Mouse (Mus musculus) liver, embryonic 15.5 days (tissue): ENCODE data around the gene Pafah2. TPM values are rescaled to one million over a fixed set of nuclear protein-coding genes. Genes with fewer than 3 reads are reported as not detected.
A peak's percentile ranks its signal among the peaks of the same experiment; 100 is the strongest.

Source experiments
- ATAC-seq: fragments of 200-750 bp; cut with Nextera tagmentation; 2 replicates; pipeline ENCODE4 v1.8.0; 2017; ENCODE audit warnings: moderate number of reproducible peaks, mild to moderate bottlenecking, moderate library complexity; ENCODE audit not compliant: insufficient read depth
- H3K27ac ChIP-seq: fragments of 300-500 bp; sonication (generic); replicated peaks from 2 replicates; pipeline ENCODE4 v1.5.1; 2015; ENCODE audit warnings: mild to moderate bottlenecking, inconsistent platforms
- H3K27me3 ChIP-seq: fragments of 300-500 bp; sonication (generic); 2 replicates; pipeline ENCODE4 v1.6.1; 2015; ENCODE audit warnings: mild to moderate bottlenecking, inconsistent platforms
- H3K36me3 ChIP-seq: fragments of 300-500 bp; sonication (generic); replicated peaks from 2 replicates; pipeline ENCODE4 v1.6.1; 2015; ENCODE audit warnings: moderate library complexity, mild to moderate bottlenecking, inconsistent platforms
- H3K4me1 ChIP-seq: fragments of 300-500 bp; sonication (generic); replicated peaks from 2 replicates; pipeline ENCODE4 v1.6.1; 2015; ENCODE audit warnings: inconsistent platforms
- H3K4me2 ChIP-seq: fragments of 300-500 bp; sonication (generic); 2 replicates; pipeline ENCODE4 v1.6.1; 2015; ENCODE audit warnings: moderate library complexity, mild to moderate bottlenecking, inconsistent platforms
- H3K4me3 ChIP-seq: fragments of 300-500 bp; sonication (generic); replicated peaks from 2 replicates; pipeline ENCODE4 v1.5.1; 2015; ENCODE audit warnings: mild to moderate bottlenecking, inconsistent platforms
- H3K9ac ChIP-seq: fragments of 300-500 bp; sonication (generic); 2 replicates; pipeline ENCODE4 v1.6.1; 2015; ENCODE audit warnings: moderate library complexity, mild to moderate bottlenecking, inconsistent platforms
- H3K9me3 ChIP-seq: fragments of 300-500 bp; sonication (generic); replicated peaks from 2 replicates; pipeline ENCODE4 v1.6.1; 2016; ENCODE audit warnings: inconsistent platforms
- WGBS: fragments of 180-500 bp; shearing (Covaris S2); methylation state at CpG from one replicate; pipeline ENCODE4 v1.1.7; 2015; ENCODE audit warnings: mixed read lengths; ENCODE audit not compliant: insufficient replicate concordance; 5-methylcytosine and 5-hydroxymethylcytosine counted together
- polyA plus RNA-seq: library from polyadenylated mRNA; unstranded; fragments of >200 nt; fragmentation: Nextera tagmentation; extraction: Ambion mirVana; gene quantifications from 2 replicates; pipeline ENCODE4 v1.2.1, GENCODE M21; 2015

The Pafah2 gene
- polyA plus RNA-seq, 1 experiment from 2014 or later: 5.4 TPM

DNA sequence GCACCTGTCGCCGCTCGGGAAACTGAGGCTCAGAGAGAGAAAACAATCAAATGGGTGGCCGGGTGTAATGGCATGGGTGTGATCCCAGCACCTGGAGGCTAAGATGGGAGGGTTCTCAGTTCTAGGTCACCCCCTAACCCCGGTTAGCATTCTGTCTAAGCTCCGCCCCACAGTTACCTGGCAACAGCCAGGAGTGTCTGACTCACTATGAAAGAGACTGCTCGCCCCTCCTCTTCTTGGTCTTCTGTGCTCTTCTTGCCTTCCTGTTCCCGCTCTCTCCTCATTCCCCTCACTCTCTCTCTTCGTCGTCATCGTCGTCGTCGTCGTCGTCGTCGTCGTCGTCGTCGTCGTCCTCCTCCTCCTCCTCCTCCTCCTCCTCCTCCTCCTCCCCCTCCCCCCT lies 51.8 kb downstream of the Pafah2 start:
- Histone ChIP-seq H3K27me3 (peaks cover 60% of the 10 kb centered on the region), H3K27ac (no peak overlapping the region), H3K9ac (no peak overlapping the region), H3K9me3 (no peaks in the 10 kb centered on the region), H3K4me3 (no peak overlapping the region), H3K4me1 (no peaks in the 10 kb centered on the region), H3K36me3 (no peaks in the 10 kb centered on the region), H3K4me2 (no peak overlapping the region)
- WGBS: 36% methylated on average over 23 of the region's 23 CpGs
- no peak for ATAC-seq

DNA sequence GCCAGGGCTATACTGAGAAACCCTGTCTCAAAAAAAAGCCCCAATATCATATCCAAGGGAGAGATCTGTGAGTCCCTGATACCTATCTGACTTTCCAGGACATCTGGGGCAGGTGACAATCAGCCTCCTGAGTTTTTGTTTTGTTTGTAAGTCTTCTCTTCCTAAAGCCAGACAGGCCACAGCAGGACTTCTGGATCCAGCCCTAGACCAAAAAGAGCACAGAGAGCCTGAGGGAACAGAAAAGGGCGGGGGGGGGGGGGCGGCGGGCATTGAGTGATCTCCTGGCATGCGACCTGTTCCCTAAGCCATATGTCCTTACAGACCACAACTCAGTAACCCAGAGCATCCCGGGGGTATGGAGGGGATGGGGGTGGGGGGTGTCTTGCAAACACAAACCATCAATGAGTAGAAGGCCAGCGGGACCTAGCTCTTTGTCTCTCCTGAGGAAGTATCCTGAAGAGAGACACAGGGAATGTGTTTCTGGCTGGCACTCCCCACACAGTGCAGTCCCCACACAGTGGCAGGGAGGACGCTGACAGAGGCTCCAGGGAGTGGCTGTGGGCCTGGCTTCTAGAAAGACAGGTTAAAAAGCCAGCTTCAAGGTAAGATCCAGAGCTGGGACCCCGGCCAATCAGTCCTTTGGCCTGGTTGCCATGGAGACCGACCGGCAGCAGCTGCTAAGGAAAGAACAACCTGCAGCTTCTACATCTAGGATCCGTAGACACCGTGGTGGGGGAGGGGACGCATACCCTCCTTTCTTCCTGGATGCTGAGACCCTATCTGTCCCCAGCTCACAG lies 53.7 kb downstream of the Pafah2 start:
- WGBS: 49% methylated on average over 13 of the region's 13 CpGs
- ATAC-seq: no peak

DNA sequence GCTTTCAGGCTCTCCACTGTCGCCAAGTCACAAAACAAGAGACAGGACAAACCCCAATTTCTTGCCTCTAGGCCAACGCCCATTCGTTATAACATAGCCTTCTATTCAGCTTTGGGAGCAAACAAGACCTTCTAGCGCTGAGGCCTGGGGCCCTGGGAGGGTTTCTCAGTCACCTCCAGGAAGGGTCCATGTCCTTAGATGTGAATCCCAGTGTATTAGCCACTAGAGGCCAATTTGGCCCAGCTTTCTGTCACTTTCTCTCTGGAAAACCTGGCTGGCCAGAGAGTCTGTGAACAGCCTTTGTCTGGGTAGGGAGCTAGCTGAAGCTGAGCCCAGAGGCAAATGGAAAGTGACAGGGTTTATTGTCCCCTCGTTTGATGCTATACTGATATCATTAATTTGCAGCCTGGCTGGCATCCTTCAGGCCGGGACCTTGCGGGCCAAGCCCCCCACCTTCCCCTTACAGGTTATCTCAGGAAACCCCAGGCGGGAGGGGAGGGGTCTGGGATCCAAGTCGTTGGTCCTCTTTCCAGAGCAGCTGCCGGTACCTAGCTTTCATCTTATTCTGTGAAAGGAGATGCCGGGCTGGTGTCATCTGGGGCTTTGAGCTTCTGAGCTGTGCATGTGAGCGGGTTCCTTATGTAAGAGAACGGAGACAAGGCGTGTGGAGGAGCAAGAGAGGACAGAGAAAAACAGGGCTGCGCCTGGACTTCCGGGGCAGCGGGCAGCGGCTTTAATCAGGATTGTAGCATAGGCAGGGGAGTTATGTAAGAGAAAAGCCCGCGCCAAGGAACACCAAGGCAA lies 54.5 kb downstream of the Pafah2 start:
- Histone ChIP-seq H3K27ac (no peak overlapping the region), H3K27me3 (peaks cover 72% of the 10 kb centered on the region), H3K4me3 (no peak overlapping the region), H3K9me3 (no peaks in the 10 kb centered on the region), H3K9ac (no peak overlapping the region), H3K36me3 (no peaks in the 10 kb centered on the region), H3K4me2 (peak overlapping the region; percentile 18; the same call in 1 of the 2 replicates), H3K4me1 (peaks cover 6% of the 10 kb centered on the region; the same call in 1 of the 2 replicates)
- 32% methylated on average over 20 of the region's 20 CpGs for WGBS
- no peak for ATAC-seq

More for the DNA sequence above, 53.7 kb downstream of the Pafah2 start:
- Histone ChIP-seq H3K4me2 (no peak overlapping the region), H3K4me1 (no peaks in the 10 kb centered on the region), H3K27ac (no peak overlapping the region), H3K9ac (no peak overlapping the region), H3K36me3 (no peaks in the 10 kb centered on the region), H3K9me3 (no peaks in the 10 kb centered on the region), H3K27me3 (peaks cover 66% of the 10 kb centered on the region), H3K4me3 (no peak overlapping the region)

DNA sequence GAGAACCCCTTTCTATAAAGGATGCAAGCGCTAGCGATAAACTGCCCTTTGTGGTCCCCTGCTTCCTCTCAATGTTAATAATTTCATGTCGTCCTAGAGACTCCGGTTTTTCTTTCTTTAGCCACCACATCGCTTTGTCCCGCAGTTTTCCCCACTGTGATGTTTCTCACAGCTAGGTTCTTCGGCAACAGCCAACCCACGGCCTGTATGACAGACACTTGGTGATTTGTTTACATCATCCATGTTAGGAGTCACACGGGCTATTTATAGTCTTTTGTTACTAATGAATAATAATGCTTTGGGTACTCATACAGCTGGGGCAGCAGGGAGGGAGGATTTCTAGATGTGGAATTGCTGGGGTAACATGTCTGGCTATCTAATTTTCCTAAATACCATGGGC lies 55.4 kb downstream of the Pafah2 start:
- Histone ChIP-seq H3K4me1 (peaks cover 10% of the 10 kb centered on the region; the same call in 1 of the 2 replicates), H3K4me2 (no peak overlapping the region), H3K36me3 (no peaks in the 10 kb centered on the region), H3K4me3 (no peak overlapping the region), H3K27ac (no peak overlapping the region), H3K9me3 (no peaks in the 10 kb centered on the region), H3K9ac (no peak overlapping the region), H3K27me3 (peaks cover 78% of the 10 kb centered on the region)
- WGBS: 54% methylated on average over 9 of the region's 9 CpGs
- no peak for ATAC-seq

DNA sequence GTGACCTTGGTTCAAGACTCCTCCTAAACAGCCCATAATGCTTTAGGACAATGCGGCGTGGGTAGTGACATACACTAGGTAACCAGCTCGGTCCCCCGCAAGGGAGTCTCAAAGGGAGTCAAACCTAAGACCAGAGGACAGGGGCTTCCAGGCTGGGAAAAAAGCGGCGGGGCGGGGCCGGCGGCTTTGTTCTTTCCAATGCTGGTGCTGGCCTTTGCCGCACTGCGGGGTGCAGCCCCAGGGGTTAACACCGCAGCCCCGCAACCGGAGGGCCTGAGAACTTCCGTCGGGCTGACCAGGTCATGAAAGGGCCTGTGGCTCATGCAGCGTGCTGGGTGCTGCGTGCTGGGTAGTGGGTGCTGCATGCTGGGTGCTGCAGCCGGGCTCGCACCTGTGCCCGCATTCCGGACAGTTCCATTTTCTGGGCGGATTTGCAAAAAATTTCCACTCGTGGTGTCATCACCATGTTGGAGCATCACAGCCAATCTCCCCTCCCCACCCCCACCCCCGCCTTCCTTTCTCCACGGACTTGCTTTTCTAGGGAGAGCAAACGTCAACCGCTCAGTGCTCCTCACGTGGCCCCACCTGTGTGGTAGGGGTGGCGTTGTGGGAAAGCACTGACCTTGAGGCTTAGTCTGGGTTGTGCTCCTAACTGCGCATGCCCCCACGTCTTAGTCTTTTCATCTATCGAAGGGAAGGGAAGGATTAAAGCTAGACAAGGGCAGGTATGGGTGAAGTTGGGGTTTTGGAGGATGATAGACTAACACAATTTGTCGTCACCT lies 57.7 kb downstream of the Pafah2 start:
- H3K36me3 ChIP-seq: no peaks in the 10 kb centered on the region
- no peak for ATAC-seq
- H3K4me3 ChIP-seq: no peak overlapping the region
- H3K9me3 ChIP-seq: no peaks in the 10 kb centered on the region
- H3K4me2 ChIP-seq: no peak overlapping the region; the same call in 1 of the 2 replicates
- no peak overlapping the region for H3K27ac ChIP-seq
- WGBS: 71% methylated on average over 34 of the region's 34 CpGs
- H3K27me3 ChIP-seq: peaks cover 61% of the 10 kb centered on the region
- H3K4me1 ChIP-seq: peaks cover 10% of the 10 kb centered on the region; the same call in 1 of the 2 replicates
- H3K9ac ChIP-seq: no peak overlapping the region

DNA sequence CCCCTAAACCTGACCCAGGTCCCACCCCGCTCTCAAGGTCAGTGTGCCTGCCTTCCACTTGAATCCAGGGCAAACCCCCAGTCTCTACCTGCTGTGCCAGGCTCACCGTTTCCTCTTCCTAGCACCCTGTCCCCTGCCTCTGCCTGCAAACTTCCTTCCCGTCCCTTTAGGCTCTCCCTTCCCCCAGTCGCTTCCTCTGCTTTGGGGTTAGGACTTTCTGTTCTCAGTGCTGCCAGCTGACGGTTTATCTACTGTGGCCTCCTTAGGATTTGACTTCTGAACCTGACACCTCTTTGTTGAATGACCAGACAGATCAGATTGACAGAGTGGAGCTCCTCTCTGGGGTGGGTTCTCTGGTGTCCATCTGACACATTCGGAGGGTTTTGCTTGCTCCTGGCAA lies 59.2 kb downstream of the Pafah2 start:
- H3K9ac ChIP-seq: no peak overlapping the region
- H3K4me2 ChIP-seq: no peak overlapping the region
- WGBS: 18% methylated on average over 6 of the region's 6 CpGs

DNA sequence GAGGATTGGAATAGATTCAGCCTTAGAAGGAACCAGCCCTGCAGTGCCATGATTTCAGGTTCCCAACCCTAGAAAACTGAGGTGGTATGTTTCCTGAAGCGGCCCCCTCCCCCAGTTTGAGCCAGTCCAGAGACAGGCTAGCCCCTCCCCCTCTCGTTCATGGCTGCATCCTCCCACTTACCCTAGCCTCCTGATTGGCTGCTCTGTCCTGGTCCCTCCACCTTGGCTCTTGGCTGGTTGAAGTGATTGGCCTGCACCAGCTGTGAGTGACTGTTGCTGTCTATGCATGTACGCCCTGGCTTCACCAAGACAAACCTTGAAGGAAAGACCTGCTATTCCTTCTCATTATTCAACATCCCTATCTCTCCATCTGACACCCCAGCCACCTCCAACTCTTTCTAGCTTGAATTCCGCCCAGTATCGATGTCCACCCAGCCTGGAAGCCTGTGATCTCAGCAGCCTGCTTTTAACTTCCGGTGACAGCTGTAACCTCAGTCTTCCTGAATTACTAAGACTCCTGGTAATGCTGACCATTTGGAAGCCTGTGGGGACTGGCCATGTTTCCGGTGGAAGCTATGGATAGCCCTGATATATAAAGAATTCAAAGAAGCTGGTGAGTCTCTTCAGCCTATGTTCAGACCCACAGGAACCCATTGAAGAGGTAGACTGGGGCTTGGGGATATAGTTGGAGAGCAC lies 61.2 kb downstream of the Pafah2 start:
- Histone ChIP-seq H3K4me1 (peaks cover 22% of the 10 kb centered on the region), H3K9me3 (no peaks in the 10 kb centered on the region), H3K4me2 (no peak overlapping the region), H3K27ac (no peak overlapping the region), H3K4me3 (no peak overlapping the region), H3K27me3 (peaks cover 29% of the 10 kb centered on the region), H3K9ac (no peak overlapping the region), H3K36me3 (no peaks in the 10 kb centered on the region)
- WGBS: 30% methylated on average over 7 of the region's 7 CpGs
- no peak for ATAC-seq

More for the DNA sequence above, 59.2 kb downstream of the Pafah2 start:
- no peak overlapping the region for H3K4me3 ChIP-seq
- H3K4me1 ChIP-seq: peaks cover 18% of the 10 kb centered on the region
- ATAC-seq: no peak
- no peak overlapping the region for H3K27ac ChIP-seq
- H3K9me3 ChIP-seq: no peaks in the 10 kb centered on the region
- H3K27me3 ChIP-seq: peaks cover 49% of the 10 kb centered on the region
- H3K36me3 ChIP-seq: no peaks in the 10 kb centered on the region

DNA sequence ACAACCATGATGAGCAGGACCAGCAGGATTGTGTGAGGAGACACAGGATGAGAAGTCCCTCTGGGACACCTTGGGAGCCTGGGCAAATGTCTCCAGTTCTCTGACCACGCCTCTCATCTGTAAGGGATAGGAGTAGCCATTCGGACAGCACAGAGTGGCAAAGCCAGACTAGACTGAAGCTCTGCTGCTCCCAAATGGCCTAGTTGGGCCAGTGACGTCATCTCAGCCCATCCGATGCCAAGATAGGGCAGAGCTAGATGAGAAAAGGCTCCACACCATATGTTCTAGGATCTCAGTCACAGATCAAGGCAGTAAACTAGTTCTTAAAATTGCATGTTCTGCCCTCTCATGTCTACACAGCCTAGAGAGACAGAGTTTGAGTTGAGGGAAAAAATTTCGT lies 62.7 kb downstream of the Pafah2 start:
- 68% methylated on average over 5 of the region's 5 CpGs for WGBS
- Histone ChIP-seq H3K4me2 (no peak overlapping the region), H3K9me3 (no peaks in the 10 kb centered on the region), H3K4me1 (peaks cover 22% of the 10 kb centered on the region), H3K9ac (no peak overlapping the region), H3K27me3 (peaks cover 20% of the 10 kb centered on the region), H3K27ac (no peak overlapping the region), H3K36me3 (no peaks in the 10 kb centered on the region), H3K4me3 (no peak overlapping the region)
- no peak for ATAC-seq

DNA sequence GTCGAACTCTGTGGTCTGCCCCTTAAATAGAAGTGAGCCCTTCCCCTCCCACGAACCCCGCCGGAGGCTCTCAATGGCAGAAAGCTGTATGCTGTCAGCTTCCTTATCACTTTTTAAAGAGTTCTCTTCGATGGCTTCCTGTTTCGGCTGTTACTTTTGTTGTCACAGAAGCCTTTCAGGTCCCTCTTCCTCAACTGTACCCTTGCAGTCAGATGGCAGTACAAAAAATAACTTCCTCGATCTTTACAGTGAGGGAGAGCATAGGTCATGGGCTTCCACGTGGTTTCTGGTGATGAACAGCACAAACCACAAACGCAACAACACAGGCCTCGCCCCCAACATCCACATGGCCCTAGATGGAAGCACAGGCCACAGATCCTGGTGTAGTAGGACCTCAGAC lies 64.2 kb downstream of the Pafah2 start:
- no peak for ATAC-seq
- 10% methylated on average over 10 of the region's 10 CpGs for WGBS
- H3K27me3 ChIP-seq: peaks cover 10% of the 10 kb centered on the region
- H3K4me1 ChIP-seq: peaks cover 28% of the 10 kb centered on the region
- no peak overlapping the region for H3K4me2 ChIP-seq
- H3K9ac ChIP-seq: no peak overlapping the region
- H3K27ac ChIP-seq: no peak overlapping the region; the same call in 1 of the 2 replicates
- H3K4me3 ChIP-seq: no peak overlapping the region
- no peaks in the 10 kb centered on the region for H3K9me3 ChIP-seq
- H3K36me3 ChIP-seq: no peaks in the 10 kb centered on the region

DNA sequence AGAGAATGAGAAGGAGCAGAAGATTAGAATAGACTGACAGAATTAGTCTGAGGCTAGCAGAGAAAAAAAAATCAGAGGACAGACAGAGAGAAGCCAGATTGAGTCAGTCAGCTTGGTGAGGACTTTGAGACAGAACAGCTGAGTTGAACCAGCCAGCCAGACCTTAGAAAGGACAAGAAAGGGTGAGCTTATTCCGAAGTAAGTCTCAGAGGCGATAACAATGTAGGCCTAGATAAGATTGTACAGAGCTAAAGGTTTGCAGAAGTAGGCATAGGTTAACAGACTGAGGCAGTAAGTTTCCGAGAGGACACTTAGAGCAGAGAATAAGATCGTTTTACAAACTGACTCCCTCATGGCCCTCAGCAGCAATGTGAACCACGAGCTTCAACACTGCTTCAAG lies 65.1 kb downstream of the Pafah2 start:
- H3K27ac ChIP-seq: no peak overlapping the region
- 56% methylated on average over 5 of the region's 5 CpGs for WGBS
- ATAC-seq: no peak
- peaks cover 21% of the 10 kb centered on the region for H3K4me1 ChIP-seq
- no peaks in the 10 kb centered on the region for H3K9me3 ChIP-seq
- no peaks in the 10 kb centered on the region for H3K36me3 ChIP-seq
- H3K4me3 ChIP-seq: no peak overlapping the region
- H3K9ac ChIP-seq: no peak overlapping the region
- peaks cover 2% of the 10 kb centered on the region for H3K27me3 ChIP-seq
- no peak overlapping the region for H3K4me2 ChIP-seq
